Mouse (Mus musculus): ENCODE measurements around the gene Klf15. TPM values are rescaled to one million over a fixed set of nuclear protein-coding genes. Genes with fewer than 3 reads are reported as not detected.

Klf15 gene
- 10 to 100 TPM; 14.8 to 42.1 TPM for total RNA-seq (2021)
- long read RNA-seq, experiment 1, transcript Klf15-202 (3 exons, 2,374 nt) = minor isoform, 9 of 78 reads
- long read RNA-seq, experiment 1, transcript Klf15-204 (2 exons, 2,240 nt) = minor isoform, 5 of 78 reads
- long read RNA-seq, experiment 1, transcript Klf15-201 (3 exons, 2,373 nt) = major isoform, 58 of 78 reads
- long read RNA-seq, experiment 1, partial matches to known transcripts = 3 of 78 reads
- long read RNA-seq, experiment 1, other reads (novel, unspliced or antisense) = 3 of 78 reads
- long read RNA-seq, experiment 2, transcript Klf15-201 (3 exons, 2,373 nt) = major isoform, 33 of 42 reads
- long read RNA-seq, experiment 2, partial matches to known transcripts = 1 of 42 reads
- long read RNA-seq, experiment 2, other reads (novel, unspliced or antisense) = 4 of 42 reads

DNA sequence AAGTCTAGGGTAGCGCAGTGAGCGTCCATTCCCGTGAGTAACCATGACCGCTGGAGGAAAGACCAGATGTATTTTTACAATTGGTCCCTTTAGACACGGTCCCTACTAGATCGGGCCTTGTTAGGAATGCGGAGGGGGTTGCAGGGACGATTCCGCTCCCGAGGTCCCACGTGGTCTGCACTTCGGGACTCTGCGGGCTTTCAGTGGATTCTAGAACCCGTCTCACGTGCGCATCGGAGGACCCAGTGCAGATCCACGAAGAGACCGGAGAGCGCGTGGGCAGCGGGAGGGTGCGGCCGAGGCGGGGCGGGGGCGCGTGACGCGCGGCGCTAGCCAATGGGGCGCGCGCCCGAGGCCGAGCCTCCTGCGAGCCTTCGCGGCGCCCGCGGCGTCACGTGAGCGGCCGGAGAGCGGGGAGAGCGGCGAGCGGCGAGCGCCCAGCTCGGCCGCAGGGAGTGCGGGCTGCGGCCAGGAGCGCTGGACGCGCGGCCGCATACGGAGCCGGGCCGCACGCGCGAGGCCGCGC, at the start of gene Klf15:
TSS of gene Klf15 (plus strand) at position 396 of the 526 bp plus-strand sequence.
- DNase-seq = peak; percentile 88

DNA sequence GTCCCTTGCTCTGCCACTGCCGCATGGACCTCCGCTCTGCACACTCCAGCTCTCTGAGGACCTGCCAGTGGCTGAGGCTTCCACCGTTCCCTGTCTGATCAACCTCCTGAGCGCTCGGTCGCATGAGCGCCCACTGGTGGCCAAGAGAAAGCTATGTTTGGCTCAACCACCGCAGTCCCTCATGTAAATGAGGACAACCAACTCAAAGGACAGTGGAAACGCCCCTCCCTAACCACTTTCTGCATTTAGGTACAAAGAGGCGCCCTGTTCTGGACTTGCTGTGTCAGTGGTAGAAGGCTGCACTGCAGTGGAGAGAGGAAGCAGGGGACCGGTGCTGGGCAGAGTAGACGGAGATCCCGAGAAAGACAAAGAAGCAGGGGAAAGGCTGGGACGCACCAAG, 39.8 kb upstream of the Klf15 start:
- DNase-seq = peak; percentile 86

DNA sequence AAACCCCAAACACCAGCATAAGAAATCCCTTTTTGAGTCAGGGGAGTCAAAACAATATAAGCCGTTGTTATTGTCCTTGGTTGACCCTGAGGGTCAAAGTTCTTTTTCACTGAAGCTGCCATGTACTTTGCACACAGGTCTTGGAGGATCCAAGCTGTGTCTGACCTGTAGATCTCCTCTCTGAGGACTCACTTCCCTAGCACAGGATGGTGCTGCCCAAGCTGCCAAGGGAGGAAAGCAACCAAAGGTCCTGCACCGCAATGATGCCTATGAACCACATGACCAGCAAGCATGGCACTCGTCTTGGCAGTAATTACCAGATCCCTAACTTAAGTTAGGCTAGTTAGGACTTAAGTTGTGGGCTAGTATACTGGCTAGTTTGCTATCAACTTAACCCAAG, 37.0 kb upstream of the Klf15 start:
- no peak for DNase-seq

DNA sequence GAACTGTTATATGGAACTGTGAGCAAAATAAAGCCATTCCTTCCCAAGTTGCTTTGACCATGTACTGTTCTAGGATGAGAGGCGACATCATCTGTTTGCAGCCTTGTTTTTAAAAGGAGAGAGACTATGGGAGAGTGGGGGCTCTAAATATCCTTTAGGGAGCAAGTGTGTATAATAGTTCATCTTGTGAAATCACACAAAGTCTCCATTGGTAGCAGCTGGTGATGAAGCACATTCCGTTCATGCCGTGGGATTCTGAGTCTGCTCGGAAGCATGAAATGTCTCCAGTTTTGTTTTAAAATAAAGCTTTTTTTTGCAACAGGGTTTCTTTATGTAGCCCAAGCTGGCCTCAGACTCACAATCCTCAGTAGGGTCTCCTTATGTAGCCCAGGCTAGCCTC, 36.4 kb upstream of the Klf15 start:
- no peak for DNase-seq

DNA sequence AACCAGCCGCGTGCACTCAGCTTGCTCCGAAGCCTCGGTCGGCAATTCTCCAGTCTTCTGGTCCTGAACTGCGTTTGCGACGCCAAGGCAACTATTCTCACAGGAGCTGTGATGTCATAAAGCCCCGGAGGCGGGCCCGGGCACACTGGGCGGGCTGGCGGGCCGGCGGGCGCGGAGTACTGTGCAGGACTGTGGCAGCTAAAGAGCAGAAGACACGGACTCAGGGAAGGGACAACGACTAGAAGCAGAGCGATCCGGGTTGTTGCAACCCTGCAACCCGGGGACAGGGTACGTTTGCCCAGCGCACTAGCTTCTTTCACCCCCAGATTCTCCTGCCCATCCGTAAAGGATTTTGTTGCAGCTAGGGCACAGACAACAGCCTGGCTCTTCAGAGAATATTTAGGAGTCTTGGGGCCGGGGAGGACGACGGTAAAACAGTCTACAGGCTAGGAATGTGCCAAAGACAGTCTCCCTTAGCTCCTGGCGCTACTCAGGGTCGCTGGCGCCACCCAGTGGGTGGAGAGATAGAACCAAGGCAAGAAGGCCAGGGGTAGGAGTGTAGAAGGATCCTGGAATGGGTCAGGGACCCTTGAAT, 33.9 kb upstream of the Klf15 start, which contains the start of gene Cfap100:
TSS of gene Cfap100 (minus strand) at position 418 of the 595 bp plus-strand sequence.
- DNase-seq = peak; percentile 90

DNA sequence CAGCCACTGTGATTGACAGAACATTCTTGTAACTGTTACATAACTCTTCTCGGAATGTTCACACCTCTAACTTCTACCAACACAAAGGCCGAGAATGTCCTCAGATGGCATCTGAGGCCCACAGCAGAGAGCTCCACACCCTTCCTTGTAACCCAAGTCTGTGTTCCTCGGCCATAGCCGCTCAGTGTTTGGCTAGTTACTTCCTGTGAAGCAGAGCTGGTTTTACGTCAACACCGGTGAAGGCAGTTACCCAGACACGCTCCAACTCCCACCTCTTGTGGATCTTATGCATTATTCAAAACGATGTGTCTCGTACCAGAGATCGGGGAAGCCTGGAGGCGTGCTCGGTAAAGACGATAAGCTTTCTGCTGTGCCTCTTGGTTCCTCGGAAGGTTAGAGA, 32.5 kb upstream of the Klf15 start:
- no peak for DNase-seq

DNA sequence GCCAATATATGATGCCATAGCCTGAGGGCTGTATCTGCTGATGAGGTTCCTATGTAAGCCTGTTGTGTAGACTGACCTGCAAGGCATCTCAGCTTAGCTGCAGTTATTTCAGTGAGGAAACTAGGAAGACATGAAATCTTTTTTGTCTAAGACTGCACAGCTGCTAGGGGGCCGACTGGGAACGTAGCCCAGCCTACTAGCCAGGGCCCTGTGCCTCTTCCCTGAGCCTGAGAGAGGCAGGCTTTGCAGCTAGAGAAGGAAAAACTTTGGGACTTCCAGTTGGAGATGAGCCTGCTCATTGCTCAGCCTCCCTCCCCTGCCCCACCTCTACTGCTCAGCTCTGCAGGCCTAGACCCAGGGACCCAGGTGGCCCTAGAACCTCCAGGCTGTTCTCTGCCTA, 30.9 kb upstream of the Klf15 start:
- no peak for DNase-seq

DNA sequence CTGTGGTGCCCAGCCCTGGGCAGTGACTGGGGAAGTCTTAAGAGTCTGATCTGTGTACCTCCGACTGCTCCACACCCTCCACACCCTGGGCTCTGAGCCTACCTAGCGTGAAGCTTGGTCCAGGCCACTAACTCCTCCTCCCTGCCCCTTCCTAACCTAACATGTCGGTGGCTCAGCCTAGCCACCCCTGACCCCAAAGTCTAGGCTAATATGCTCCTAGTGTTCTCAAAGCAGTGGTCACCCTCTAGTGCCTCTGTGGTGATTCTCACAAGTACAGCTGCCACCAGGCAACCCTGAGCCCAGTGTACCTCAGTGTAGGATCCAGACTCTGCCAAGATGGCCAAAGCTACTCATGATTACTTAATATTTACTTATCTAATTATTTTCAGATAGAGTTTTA, 27.7 kb upstream of the Klf15 start:
- no peak for DNase-seq

DNA sequence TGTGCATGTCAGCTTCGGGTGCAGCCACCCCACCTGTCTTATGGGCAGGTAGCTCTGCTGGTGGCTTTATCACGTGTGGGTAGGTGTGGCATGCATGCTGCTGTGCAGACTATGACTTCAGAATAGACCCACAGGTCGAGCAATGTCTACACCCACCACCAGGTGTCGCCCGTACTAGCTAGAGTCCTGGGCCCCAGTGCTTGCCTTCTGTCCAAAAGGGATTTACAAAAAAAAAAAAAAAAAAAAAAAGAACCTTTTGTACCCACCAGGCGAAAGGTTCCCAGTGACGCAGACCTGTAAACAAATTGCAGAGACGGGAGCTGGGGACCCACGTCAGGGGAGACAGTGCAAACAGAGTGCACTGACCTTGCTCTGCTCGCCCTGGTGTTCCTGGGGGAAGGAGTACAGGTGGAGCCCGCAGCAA, 27.2 kb upstream of the Klf15 start:
- DNase-seq = peak; percentile 91

DNA sequence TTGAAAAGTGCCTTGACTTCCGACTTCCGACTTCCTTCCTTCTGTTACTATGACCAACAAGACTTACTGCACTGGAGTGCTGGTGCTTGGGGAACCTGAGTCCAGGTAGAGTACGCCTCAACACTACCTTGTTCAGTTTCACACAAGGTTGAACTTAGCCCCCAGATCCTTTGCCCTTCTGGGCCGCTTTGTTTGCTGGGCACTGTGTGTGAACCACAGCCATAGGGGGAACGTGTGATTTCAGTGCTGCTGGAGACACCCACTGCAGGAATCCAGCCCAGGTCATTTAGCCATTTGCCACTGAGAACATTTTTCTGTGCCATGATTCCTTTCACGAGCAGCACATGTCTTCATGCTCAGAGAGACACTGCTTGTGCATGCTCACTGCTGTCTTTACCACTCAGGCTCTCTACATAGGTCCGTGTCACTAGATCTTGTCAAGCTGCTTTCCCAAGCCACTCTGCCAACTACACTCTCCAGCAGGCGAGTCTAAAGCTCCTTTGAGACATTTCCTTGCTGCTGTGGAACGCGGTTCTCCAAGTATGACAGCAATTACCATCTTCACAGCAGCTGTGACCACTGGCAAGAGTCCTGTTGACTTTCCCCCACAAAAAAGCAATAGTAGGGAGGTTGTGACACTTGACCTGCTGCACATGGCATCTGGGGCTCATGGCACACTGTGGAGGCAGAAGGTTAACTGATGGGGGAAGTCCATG, 26.0 kb upstream of the Klf15 start:
- no peak for DNase-seq

DNA sequence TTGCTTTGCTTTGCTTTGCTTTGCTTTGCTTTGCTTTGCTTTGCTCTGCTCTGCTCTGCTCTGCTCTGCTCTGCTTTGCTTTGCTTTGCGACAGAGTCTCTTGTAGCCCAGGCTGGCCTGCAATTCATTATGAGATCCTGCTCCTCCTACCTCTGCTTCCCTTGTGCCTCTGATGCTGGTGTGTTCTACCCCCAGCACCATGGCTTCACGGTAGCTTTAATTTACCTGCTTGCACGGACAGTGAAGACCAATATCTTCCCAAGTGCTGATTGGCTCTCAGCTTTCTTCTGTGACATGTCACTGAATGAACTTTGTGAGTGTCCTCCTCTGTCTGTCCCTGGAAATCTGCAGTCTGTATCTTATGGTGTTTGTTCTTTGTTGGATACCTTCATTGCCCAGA, 25.3 kb upstream of the Klf15 start:
- DNase-seq = no peak

DNA sequence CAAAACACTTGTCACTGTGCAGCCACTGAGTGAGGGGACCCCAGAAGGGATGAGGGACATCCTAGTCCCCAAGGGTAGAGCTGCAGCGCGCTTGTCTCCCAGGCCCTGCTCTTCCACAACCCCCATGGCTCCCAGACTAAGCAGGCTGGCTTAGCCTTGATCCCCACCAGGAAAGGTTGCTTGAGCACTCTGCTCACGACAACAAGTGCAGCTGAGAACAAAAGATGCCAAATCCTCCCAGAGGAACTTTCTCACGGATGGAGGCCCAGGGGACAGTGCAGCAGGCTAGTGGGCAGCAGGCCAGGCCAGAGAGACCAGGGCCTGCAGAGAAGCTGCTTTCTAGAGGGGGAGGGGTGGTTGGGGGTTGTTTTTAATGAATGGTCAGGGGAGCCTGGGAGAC, 15.5 kb upstream of the Klf15 start:
- DNase-seq = no peak

DNA sequence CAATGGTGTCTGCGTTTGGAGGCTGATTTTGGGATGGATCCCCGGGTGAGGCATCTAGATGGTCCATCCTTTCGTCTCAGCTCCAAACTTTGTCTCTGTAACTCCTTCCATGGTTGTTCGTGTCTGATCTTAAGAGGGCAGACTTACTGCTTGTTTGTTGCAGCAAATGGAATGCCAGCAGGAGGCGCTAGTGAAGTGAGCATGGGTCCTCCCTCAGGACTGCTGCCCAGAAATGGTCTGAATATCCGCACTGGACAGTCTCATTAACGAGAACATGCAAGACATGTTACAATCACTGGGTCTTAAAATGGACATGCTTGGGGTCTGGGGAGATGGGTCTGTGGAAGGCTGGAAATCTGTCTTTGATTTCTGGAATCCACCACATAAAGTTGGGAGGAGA, 12.2 kb upstream of the Klf15 start:
- DNase-seq = peak; percentile 91

DNA sequence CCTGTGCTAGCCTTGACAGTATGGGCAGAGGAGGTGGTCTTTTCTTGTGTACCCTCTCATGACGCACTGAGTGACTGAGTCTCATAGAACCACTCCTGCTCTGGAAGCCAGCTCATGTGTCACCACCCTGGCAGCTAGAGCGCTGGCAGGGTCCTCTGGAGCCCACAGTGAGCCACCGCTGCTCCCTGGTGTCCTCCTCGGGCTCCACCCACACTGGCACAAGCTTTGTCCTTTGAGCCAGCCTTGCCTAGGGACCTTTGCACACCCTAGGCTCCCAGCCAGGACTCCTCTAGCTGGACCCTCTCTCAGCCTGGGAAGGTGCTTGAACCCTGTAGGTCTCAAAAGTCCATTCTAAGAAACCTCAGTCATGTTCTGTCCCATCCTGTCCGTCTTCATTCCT, 11.7 kb upstream of the Klf15 start:
- peak; percentile 81 for DNase-seq

DNA sequence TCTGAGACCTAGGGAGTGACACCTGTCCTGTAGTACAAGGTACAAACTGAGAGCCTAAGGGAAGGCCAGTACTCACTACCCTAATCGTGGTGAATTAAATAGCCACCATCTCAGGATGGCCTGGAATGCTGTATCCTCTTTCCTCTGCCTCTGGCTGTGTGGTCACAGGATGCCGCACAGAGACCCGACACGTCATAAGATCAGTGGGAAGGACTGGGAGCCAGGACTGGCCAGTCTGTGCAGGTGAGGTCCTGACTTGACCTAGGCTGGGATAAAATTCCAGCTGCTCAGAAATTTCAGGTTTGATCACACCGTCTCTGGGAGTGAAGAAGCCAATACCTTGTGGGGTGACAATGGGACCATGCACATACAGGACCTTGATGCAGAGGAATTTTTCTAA, 10.9 kb upstream of the Klf15 start:
- DNase-seq = no peak

DNA sequence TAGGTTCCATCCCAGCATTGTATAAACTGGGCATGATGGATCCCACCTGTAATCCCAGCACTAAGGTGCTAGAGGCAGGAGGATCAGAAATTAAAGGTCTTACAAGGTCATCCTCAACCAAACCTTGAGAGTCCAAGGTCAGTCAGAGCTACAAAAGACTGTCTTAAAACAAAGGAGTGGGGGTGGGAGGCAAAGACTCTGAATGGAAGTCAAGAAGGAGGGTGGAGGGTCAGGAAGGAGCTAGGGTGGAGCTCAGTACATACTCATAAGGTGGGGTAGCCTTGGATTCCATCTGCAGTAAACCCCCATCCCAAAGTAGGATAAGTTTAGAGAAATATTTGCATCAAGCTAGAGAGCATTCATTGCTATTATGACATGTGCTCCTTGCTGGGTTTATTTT, 9.8 kb upstream of the Klf15 start:
- DNase-seq = no peak

DNA sequence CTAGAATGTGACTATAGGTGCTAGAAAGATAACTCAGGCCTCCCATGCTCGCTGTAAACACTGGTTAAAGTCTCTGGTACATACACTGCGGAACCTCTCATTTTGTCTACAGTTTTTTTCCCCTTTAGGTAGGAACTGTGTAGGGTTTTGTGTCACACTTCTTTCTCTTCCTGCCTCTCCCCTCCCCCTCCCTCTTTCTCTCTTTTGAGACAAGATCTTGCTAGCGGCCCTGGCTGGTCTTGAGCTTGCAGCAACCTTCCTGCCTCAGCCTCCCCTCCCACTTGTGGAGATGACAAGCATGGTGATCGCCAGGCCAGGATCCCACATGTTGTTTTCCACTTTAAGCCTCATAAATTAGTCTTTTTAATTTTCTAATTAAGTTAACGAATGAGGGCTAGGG, 8.6 kb upstream of the Klf15 start:
- DNase-seq = no peak

DNA sequence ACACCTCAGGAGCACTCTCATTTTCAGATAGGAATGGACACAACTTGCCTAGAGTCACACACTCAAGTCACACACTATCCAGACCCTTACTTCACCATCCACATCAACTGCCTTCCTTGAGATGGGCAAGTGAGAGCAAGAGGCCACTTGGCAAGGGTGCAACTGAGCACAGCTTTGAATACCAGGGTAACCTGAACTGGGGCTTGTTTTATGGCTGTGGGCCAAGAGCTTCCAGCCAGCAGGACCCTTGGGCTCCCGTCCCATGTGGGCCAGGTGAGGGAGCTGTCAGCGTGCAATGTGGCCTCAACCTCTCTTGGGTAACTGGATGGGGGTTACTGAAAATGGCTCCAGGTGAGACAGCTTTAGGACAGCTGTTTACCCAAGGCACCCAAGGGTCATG, 5.0 kb upstream of the Klf15 start:
- DNase-seq = no peak

DNA sequence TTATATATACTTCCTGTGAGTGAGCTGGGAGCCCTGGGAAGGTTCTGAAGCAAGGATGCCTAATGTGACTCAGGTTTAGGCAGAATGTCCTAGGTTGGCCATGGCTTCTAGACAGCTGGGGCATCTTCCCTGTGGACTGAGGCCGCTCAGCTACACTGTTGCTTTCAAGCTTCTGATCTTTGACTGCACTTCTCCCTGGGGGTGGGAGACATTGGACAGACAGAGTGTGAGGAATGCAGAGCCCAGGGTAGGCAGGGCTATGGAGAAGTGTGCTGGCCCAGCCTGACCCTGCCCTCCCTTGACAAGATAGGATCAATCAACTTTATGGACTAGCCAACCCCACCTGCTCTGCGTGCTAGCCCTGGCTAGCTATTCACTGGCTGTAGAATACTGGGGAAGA, 1.2 kb upstream of the Klf15 start:
- no peak for DNase-seq

DNA sequence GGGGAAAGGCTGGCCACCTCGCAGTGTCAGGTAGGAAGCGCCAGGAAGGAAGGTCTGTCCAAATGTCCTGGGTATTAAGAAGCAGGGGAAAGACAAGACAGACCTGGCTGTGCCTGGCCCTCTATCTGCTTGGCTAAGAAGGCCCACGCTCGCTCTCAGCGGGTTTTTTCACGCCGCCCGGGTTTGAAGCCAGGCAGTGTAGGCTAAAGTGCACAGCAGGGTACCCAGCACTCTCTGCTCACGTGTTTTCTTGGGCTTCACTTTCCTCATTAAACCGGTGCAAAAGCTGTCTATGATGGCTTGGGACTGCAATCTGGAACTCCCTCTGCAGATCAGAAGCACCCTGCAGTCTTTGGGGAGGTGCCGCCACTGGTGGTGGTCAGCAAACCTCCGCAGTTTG, 605 bp upstream of the Klf15 start:
- DNase-seq = no peak

DNA sequence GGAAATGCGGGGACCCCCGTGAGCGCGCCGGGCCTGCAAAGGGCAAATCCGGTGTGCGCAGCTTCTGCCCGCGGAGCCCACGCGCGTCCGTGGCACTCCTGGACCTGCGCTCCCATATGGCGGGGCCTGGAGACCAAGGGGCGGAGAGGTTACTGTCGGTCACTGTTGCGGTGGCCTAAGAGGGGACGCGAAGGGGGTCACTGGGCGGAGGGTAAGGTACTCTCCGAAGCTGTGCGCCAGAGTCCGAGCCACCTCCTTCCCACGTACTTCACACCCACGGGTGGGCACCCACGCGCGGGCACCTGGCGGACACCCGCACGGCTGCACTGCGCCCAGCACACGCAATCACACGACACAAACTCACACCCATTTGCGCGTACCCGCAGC, 458 bp downstream of the Klf15 start:
- peak; percentile 42 for DNase-seq

DNA sequence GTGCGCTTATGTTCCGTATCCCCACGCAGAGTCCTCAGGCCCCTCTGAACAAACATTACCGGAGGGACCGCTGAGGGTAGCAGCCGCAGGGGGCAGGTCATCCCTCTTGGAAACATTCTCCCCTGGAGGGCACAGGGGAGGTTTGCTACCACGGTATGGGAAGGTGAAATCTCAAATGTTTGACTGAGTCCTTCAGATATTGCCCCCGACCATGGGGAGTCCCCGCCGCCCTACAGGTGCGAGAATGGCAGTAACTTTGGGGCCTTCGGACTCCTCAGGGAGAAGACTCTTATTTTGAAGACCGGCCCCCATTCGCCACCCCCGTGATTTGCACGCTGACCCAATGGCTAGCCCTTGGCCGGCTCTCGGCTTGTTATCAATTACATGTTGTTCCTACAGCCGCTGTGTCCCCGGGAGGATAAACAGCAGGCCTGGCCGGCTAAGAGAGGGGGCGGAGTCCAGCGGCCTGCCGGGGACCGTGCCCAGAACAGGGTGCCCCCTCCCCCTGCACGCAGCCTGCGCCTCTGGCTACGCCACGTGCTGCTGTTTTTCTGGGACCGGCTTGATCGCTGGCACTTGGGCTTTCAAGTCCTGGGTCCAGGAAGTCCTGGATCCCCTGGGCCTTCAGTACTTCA, 969 bp downstream of the Klf15 start:
- DNase-seq = peak; percentile 94

Data from adrenal gland, postnatal 10 days (tissue).